ENCODE assay signal across 25 mouse cellular contexts in the genomic region with DNA sequence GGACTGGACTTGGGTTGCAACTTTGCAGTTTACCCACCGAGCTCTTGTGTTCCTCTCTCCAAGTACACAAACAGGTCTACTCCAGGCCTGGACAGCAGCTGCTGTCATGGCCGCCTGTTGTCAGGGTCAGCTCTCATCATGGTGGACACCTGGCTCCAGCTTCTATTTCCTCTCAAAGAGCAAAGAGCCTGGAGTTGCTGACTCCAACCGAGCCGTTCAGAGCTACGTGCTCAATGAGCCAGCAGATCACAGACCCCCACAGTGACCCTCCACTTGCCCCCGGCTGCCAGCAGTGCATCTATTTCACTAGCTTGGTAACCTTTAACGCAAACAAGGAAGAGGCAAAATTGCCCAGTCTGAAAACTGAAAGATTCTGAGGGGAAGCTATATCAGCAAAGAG. TPM values are rescaled to one million over a fixed set of nuclear protein-coding genes. Genes with fewer than 3 reads are reported as not detected.
DNase-seq lines count a peak whose midpoint lies in the region; ATAC-seq lines count a peak whose summit lies in the region.
"Had no signal": no experiment of that assay in that cellular context is flagged by ENCODE, and none has a peak within 500 bp of the region (broad histone marks: within the 10 kb centered on the region; RNA-seq: fewer than 3 reads in every experiment).

No protein-coding gene starts in this region.

- no peak for ATAC-seq in forebrain, embryonic 13.5 days
- no peak for ATAC-seq in hindbrain, embryonic 13.5 days (ENCODE audit: low FRiP score)
- ATAC-seq in hindbrain, embryonic 14.5 days (ENCODE audit: low FRiP score) = no peak
- ATAC-seq in kidney, embryonic 16.5 days (ENCODE audit: low FRiP score, low TSS enrichment) = peak; percentile 33
- ATAC-seq: activated CD4-positive, CD25-positive, alpha-beta regulatory T cell, adult 4 months had no signal

- no peaks in the 10 kb centered on the region for H3K9me3 ChIP-seq in forebrain, embryonic 10.5 days
- no peaks in the 10 kb centered on the region for H3K9me3 ChIP-seq in forebrain, embryonic 13.5 days (replicated peaks)
- H3K9me3 ChIP-seq in hindbrain, embryonic 13.5 days = no peaks in the 10 kb centered on the region
- H3K9me3 ChIP-seq in hindbrain, embryonic 14.5 days (ENCODE audit: control insufficient read depth, low read length) = no peaks in the 10 kb centered on the region
- H3K9me3 ChIP-seq in kidney, embryonic 16.5 days (ENCODE audit: low read length) = no peaks in the 10 kb centered on the region
- H3K9me3 ChIP-seq: embryonic facial prominence, embryonic 10.5 days; embryonic facial prominence, embryonic 13.5 days; heart, embryonic 12.5 days; heart, embryonic 15.5 days; hindbrain, embryonic 10.5 days; hindbrain, embryonic 15.5 days had no signal

- DNase-seq in forebrain, embryonic 10.5 days (ENCODE audit: extremely low spot score, low spot score) = peak; percentile 14
- no peak for DNase-seq in hindbrain, embryonic 14.5 days (ENCODE audit: low spot score)
- DNase-seq in kidney, postnatal 10 days = no peak
- DNase-seq: adrenal gland, adult 8-10 months; adrenal gland, postnatal 25 days; cerebellum, adult 11-12 months; cerebellum, adult 8-10 months; cerebellum, postnatal 10 days; cerebellum, postnatal 36 days; embryo, embryonic 11 days; gastrocnemius, postnatal 25 days; heart, adult 18-20 months; heart, postnatal 10 days; heart, postnatal 36 days had no signal

- H3K4me3 ChIP-seq in forebrain, embryonic 10.5 days = no peak overlapping the region
- H3K4me3 ChIP-seq in forebrain, embryonic 13.5 days = no peak overlapping the region
- no peak overlapping the region for H3K4me3 ChIP-seq in hindbrain, embryonic 13.5 days
- no peak overlapping the region for H3K4me3 ChIP-seq in hindbrain, embryonic 14.5 days (replicated peaks; ENCODE audit: low read length)
- H3K4me3 ChIP-seq in kidney, embryonic 16.5 days (ENCODE audit: low read length) = no peak overlapping the region
- H3K4me3 ChIP-seq: embryonic facial prominence, embryonic 10.5 days; embryonic facial prominence, embryonic 13.5 days; erythroblast, embryonic 14.5 days; heart, embryonic 12.5 days; heart, embryonic 15.5 days; hindbrain, embryonic 10.5 days; hindbrain, embryonic 15.5 days had no signal

- H3K4me2 ChIP-seq in forebrain, embryonic 13.5 days = no peak overlapping the region
- no peak overlapping the region for H3K4me2 ChIP-seq in hindbrain, embryonic 13.5 days
- no peak overlapping the region for H3K4me2 ChIP-seq in hindbrain, embryonic 14.5 days (replicated peaks)
- H3K4me2 ChIP-seq in kidney, embryonic 16.5 days (replicated peaks; ENCODE audit: low read depth, low read length) = no peak overlapping the region
- H3K4me2 ChIP-seq: embryonic facial prominence, embryonic 13.5 days; heart, embryonic 12.5 days; heart, embryonic 15.5 days; hindbrain, embryonic 15.5 days had no signal

- no peaks in the 10 kb centered on the region for H3K4me1 ChIP-seq in forebrain, embryonic 10.5 days
- H3K4me1 ChIP-seq in forebrain, embryonic 13.5 days = no peaks in the 10 kb centered on the region
- H3K4me1 ChIP-seq in hindbrain, embryonic 13.5 days (replicated peaks) = peaks cover 21% of the 10 kb centered on the region
- H3K4me1 ChIP-seq in hindbrain, embryonic 14.5 days (replicated peaks; ENCODE audit: control insufficient read depth, insufficient read depth, low read length) = no peaks in the 10 kb centered on the region
- H3K4me1 ChIP-seq in kidney, embryonic 16.5 days (ENCODE audit: insufficient read depth, low read length) = peaks cover 23% of the 10 kb centered on the region
- H3K4me1 ChIP-seq: embryonic facial prominence, embryonic 10.5 days; embryonic facial prominence, embryonic 13.5 days; hindbrain, embryonic 10.5 days had no signal

- H3K9ac ChIP-seq in forebrain, embryonic 13.5 days = no peak overlapping the region
- no peak overlapping the region for H3K9ac ChIP-seq in hindbrain, embryonic 13.5 days
- H3K9ac ChIP-seq in hindbrain, embryonic 14.5 days = no peak overlapping the region
- no peak overlapping the region for H3K9ac ChIP-seq in kidney, embryonic 16.5 days (replicated peaks; ENCODE audit: low read length)
- H3K9ac ChIP-seq: embryonic facial prominence, embryonic 13.5 days; heart, embryonic 12.5 days; heart, embryonic 15.5 days; hindbrain, embryonic 15.5 days had no signal

- WGBS in forebrain, embryonic 10.5 days = 90% methylated on average over 7 of the region's 7 CpGs
- 84% methylated on average over 7 of the region's 7 CpGs for WGBS in forebrain, embryonic 13.5 days
- WGBS in hindbrain, embryonic 13.5 days = 78% methylated on average over 7 of the region's 7 CpGs
- WGBS in hindbrain, embryonic 14.5 days = 77% methylated on average over 7 of the region's 7 CpGs
- 37% methylated on average over 7 of the region's 7 CpGs for WGBS in kidney, embryonic 16.5 days

- peaks cover 4% of the 10 kb centered on the region; the same call in 1 of the 2 replicates for H3K27me3 ChIP-seq in forebrain, embryonic 10.5 days (ENCODE audit: poor library complexity, severe bottlenecking)
- H3K27me3 ChIP-seq in forebrain, embryonic 13.5 days = no peaks in the 10 kb centered on the region
- no peaks in the 10 kb centered on the region for H3K27me3 ChIP-seq in hindbrain, embryonic 13.5 days
- H3K27me3 ChIP-seq in hindbrain, embryonic 14.5 days (ENCODE audit: control insufficient read depth, insufficient read depth, low read length) = no peaks in the 10 kb centered on the region
- no peaks in the 10 kb centered on the region for H3K27me3 ChIP-seq in kidney, embryonic 16.5 days (ENCODE audit: insufficient read depth, low read length)
- H3K27me3 ChIP-seq: heart, embryonic 12.5 days; heart, embryonic 15.5 days; hindbrain, embryonic 15.5 days had no signal

- peaks cover 59% of the 10 kb centered on the region for H3K36me3 ChIP-seq in forebrain, embryonic 10.5 days (replicated peaks)
- peaks cover 48% of the 10 kb centered on the region for H3K36me3 ChIP-seq in forebrain, embryonic 13.5 days (ENCODE audit: poor library complexity, severe bottlenecking)
- peaks cover 26% of the 10 kb centered on the region for H3K36me3 ChIP-seq in hindbrain, embryonic 13.5 days
- peaks cover 41% of the 10 kb centered on the region for H3K36me3 ChIP-seq in hindbrain, embryonic 14.5 days (replicated peaks; ENCODE audit: control insufficient read depth, insufficient read depth)
- H3K36me3 ChIP-seq in kidney, embryonic 16.5 days (ENCODE audit: insufficient read depth, low read length) = peaks cover 5% of the 10 kb centered on the region

- H3K27ac ChIP-seq in forebrain, embryonic 10.5 days = no peak overlapping the region
- H3K27ac ChIP-seq in forebrain, embryonic 13.5 days = no peak overlapping the region
- peak overlapping the region; percentile 60; the same call in 1 of the 2 replicates for H3K27ac ChIP-seq in hindbrain, embryonic 13.5 days
- no peak overlapping the region for H3K27ac ChIP-seq in hindbrain, embryonic 14.5 days
- peak overlapping the region; percentile 74 for H3K27ac ChIP-seq in kidney, embryonic 16.5 days (ENCODE audit: low read length)
- H3K27ac ChIP-seq: embryonic facial prominence, embryonic 10.5 days; embryonic facial prominence, embryonic 13.5 days; heart, embryonic 15.5 days; hindbrain, embryonic 10.5 days; hindbrain, embryonic 15.5 days had no signal

RNA-seq across cellular contexts. Expression of a gene that starts 23.2 kb away (rescaled TPM):
- polyA plus RNA-seq in forebrain, embryonic 10.5 days (2016; fragmentation: Nextera tagmentation; extraction: Ambion mirVana) = 21.7 and 21.8 TPM in 2 replicates
- polyA plus RNA-seq in forebrain, embryonic 13.5 days (2015; fragmentation: Nextera tagmentation; extraction: Ambion mirVana) = 24.4 and 27.3 TPM in 2 replicates
- polyA plus RNA-seq in hindbrain, embryonic 13.5 days (2015; fragmentation: Nextera tagmentation; extraction: Ambion mirVana) = 40.7 and 41.2 TPM in 2 replicates
- polyA plus RNA-seq in hindbrain, embryonic 14.5 days (2014; fragmentation: Nextera tagmentation; extraction: Ambion mirVana) = 37.6 and 40.8 TPM in 2 replicates
- 19.8 and 20.5 TPM in 2 replicates for polyA plus RNA-seq in kidney, embryonic 16.5 days (2015; fragmentation: Nextera tagmentation; extraction: Ambion mirVana)

RNA-seq across cellular contexts. Expression of a gene that starts 49.5 kb away (rescaled TPM):
- polyA plus RNA-seq in forebrain, embryonic 10.5 days (2016; fragmentation: Nextera tagmentation; extraction: Ambion mirVana) = 212 and 221 TPM in 2 replicates
- 161 and 174 TPM in 2 replicates for polyA plus RNA-seq in forebrain, embryonic 13.5 days (2015; fragmentation: Nextera tagmentation; extraction: Ambion mirVana)
- polyA plus RNA-seq in hindbrain, embryonic 13.5 days (2015; fragmentation: Nextera tagmentation; extraction: Ambion mirVana) = 143 and 144 TPM in 2 replicates
- 153 and 171 TPM in 2 replicates for polyA plus RNA-seq in hindbrain, embryonic 14.5 days (2014; fragmentation: Nextera tagmentation; extraction: Ambion mirVana)
- 109 and 120 TPM in 2 replicates for polyA plus RNA-seq in kidney, embryonic 16.5 days (2015; fragmentation: Nextera tagmentation; extraction: Ambion mirVana)

RNA-seq across cellular contexts. Expression of a gene that starts 50.1 kb away (rescaled TPM):
- 1,920 and 1,979 TPM in 2 replicates for polyA plus RNA-seq in forebrain, embryonic 10.5 days (2016; fragmentation: Nextera tagmentation; extraction: Ambion mirVana)
- 1,312 and 1,385 TPM in 2 replicates for polyA plus RNA-seq in forebrain, embryonic 13.5 days (2015; fragmentation: Nextera tagmentation; extraction: Ambion mirVana)
- 901 and 926 TPM in 2 replicates for polyA plus RNA-seq in hindbrain, embryonic 13.5 days (2015; fragmentation: Nextera tagmentation; extraction: Ambion mirVana)
- 526 and 623 TPM in 2 replicates for polyA plus RNA-seq in hindbrain, embryonic 14.5 days (2014; fragmentation: Nextera tagmentation; extraction: Ambion mirVana)
- polyA plus RNA-seq in kidney, embryonic 16.5 days (2015; fragmentation: Nextera tagmentation; extraction: Ambion mirVana) = 831 and 924 TPM in 2 replicates

Comparison
In these comparisons a context has a peak if more than half of its experiments do, and no peak if none do; other contexts are left out.
1. H3K27ac ChIP-seq: peak in hindbrain, embryonic 13.5 days (single experiment) and kidney, embryonic 16.5 days (single experiment); none in forebrain, embryonic 10.5 days (single experiment), forebrain, embryonic 13.5 days (single experiment) and hindbrain, embryonic 14.5 days (single experiment).